Mouse (Mus musculus): ENCODE measurements around the gene Ddx39b. TPM values are rescaled to one million over a fixed set of nuclear protein-coding genes. Genes with fewer than 3 reads are reported as not detected.
A peak's percentile ranks its signal among the peaks of the same experiment; 100 is the strongest.

The Ddx39b gene
- polyA plus RNA-seq, 1 experiment from 2014 or later: 141 TPM

GRCm38 (mm10) chr17:35234903-35235302 lies 6.6 kb upstream of the Ddx39b start:
- H3K36me3 ChIP-seq (replicated peaks): peaks cover 26% of the 10 kb centered on the region
- no peaks in the 10 kb centered on the region for H3K27me3 ChIP-seq
- WGBS (ENCODE audit: insufficient replicate concordance): 1% methylated on average over 31 of the region's 31 CpGs
- H3K9ac ChIP-seq: peak overlapping the region; percentile 78
- H3K9me3 ChIP-seq (replicated peaks): no peaks in the 10 kb centered on the region
- H3K4me2 ChIP-seq: peak overlapping the region; percentile 95
- 0 out of 2 replicates have a peak, but pooled peaks have one; percentile 2 for ATAC-seq (ENCODE audit: insufficient read depth)
- H3K4me3 ChIP-seq (replicated peaks): peak overlapping the region; percentile 69
- H3K4me1 ChIP-seq (replicated peaks): peaks cover 57% of the 10 kb centered on the region
- peak overlapping the region; percentile 93 for H3K27ac ChIP-seq (replicated peaks)

- Histone ChIP-seq H3K36me3 (replicated peaks) (peaks cover 19% of the 10 kb centered on the region), H3K4me2 (peak within 1 kb of the TSS; percentile 95), H3K4me3 (replicated peaks) (peak within 1 kb of the TSS; percentile 69), H3K27ac (replicated peaks) (peak within 1 kb of the TSS; percentile 93), H3K4me1 (replicated peaks) (peaks cover 63% of the 10 kb centered on the region), H3K27me3 (no peaks in the 10 kb centered on the region), H3K9ac (peak within 1 kb of the TSS; percentile 78), H3K9me3 (replicated peaks) (no peaks in the 10 kb centered on the region)
- ATAC-seq (ENCODE audit: insufficient read depth): peak; percentile 75
- under 1% methylated on average over 35 of the region's 35 CpGs for WGBS (ENCODE audit: insufficient replicate concordance)
Measured at GRCm38 (mm10) chr17:35235614-35236389, 5.7 kb upstream of the Ddx39b start, which contains the start of gene Nfkbil1. Nfkbil1 (minus strand) TSS chr17:35235792.

GRCm38 (mm10) chr17:35236390-35236746 lies 5.2 kb upstream of the Ddx39b start:
- Histone ChIP-seq H3K36me3 (replicated peaks) (peaks cover 14% of the 10 kb centered on the region), H3K4me3 (replicated peaks) (peak overlapping the region; percentile 69), H3K27ac (replicated peaks) (peak overlapping the region; percentile 93), H3K27me3 (no peaks in the 10 kb centered on the region), H3K4me2 (peak overlapping the region; percentile 95), H3K4me1 (replicated peaks) (peaks cover 62% of the 10 kb centered on the region), H3K9ac (peak overlapping the region; percentile 78), H3K9me3 (replicated peaks) (no peaks in the 10 kb centered on the region)
- peak; percentile 61 for ATAC-seq (ENCODE audit: insufficient read depth)
- WGBS (ENCODE audit: insufficient replicate concordance): under 1% methylated on average over 18 of the region's 18 CpGs

GRCm38 (mm10) chr17:35236996-35237395 lies 4.5 kb upstream of the Ddx39b start:
- Histone ChIP-seq H3K27me3 (no peaks in the 10 kb centered on the region), H3K36me3 (replicated peaks) (peaks cover 13% of the 10 kb centered on the region; the same call in 1 of the 2 replicates), H3K9me3 (replicated peaks) (no peaks in the 10 kb centered on the region), H3K9ac (no peak overlapping the region), H3K4me1 (replicated peaks) (peaks cover 56% of the 10 kb centered on the region), H3K27ac (replicated peaks) (no peak overlapping the region), H3K4me2 (peak overlapping the region; percentile 95; the same call in 1 of the 2 replicates), H3K4me3 (replicated peaks) (no peak overlapping the region)
- ATAC-seq (ENCODE audit: insufficient read depth): no peak
- WGBS (ENCODE audit: insufficient replicate concordance): 81% methylated on average over 9 of the region's 9 CpGs

- peaks cover 13% of the 10 kb centered on the region; the same call in 1 of the 2 replicates for H3K36me3 ChIP-seq (replicated peaks)
- H3K27ac ChIP-seq (replicated peaks): no peak overlapping the region
- H3K9me3 ChIP-seq (replicated peaks): no peaks in the 10 kb centered on the region
- no peak overlapping the region for H3K4me2 ChIP-seq
- H3K4me3 ChIP-seq (replicated peaks): no peak overlapping the region
- ATAC-seq (ENCODE audit: insufficient read depth): no peak
- H3K9ac ChIP-seq: no peak overlapping the region
- no peaks in the 10 kb centered on the region for H3K27me3 ChIP-seq
- H3K4me1 ChIP-seq (replicated peaks): peaks cover 51% of the 10 kb centered on the region
- 77% methylated on average over 12 of the region's 12 CpGs for WGBS (ENCODE audit: insufficient replicate concordance)
Measured at GRCm38 (mm10) chr17:35237504-35237903, 4.0 kb upstream of the Ddx39b start.

GRCm38 (mm10) chr17:35239700-35240099 lies 1.8 kb upstream of the Ddx39b start:
- Histone ChIP-seq H3K36me3 (replicated peaks) (peaks cover 17% of the 10 kb centered on the region), H3K4me2 (no peak overlapping the region), H3K9me3 (replicated peaks) (no peaks in the 10 kb centered on the region), H3K9ac (no peak overlapping the region), H3K27me3 (no peaks in the 10 kb centered on the region), H3K27ac (replicated peaks) (no peak overlapping the region), H3K4me1 (replicated peaks) (peaks cover 49% of the 10 kb centered on the region), H3K4me3 (replicated peaks) (no peak overlapping the region)
- 57% methylated on average over 5 of the region's 5 CpGs for WGBS (ENCODE audit: insufficient replicate concordance)
- ATAC-seq (ENCODE audit: insufficient read depth): no peak

GRCm38 (mm10) chr17:35240384-35241304 lies 902 bp upstream of the Ddx39b start:
- 35% methylated on average over 12 of the region's 12 CpGs for WGBS (ENCODE audit: insufficient replicate concordance)
- Histone ChIP-seq H3K4me1 (replicated peaks) (peaks cover 54% of the 10 kb centered on the region), H3K9ac (peak overlapping the region; percentile 58), H3K4me2 (peak overlapping the region; percentile 84), H3K36me3 (replicated peaks) (peaks cover 27% of the 10 kb centered on the region), H3K27ac (replicated peaks) (peak overlapping the region; percentile 94), H3K4me3 (replicated peaks) (peak overlapping the region; percentile 93), H3K27me3 (no peaks in the 10 kb centered on the region), H3K9me3 (replicated peaks) (no peaks in the 10 kb centered on the region)
- no peak for ATAC-seq (ENCODE audit: insufficient read depth)

- no peaks in the 10 kb centered on the region for H3K27me3 ChIP-seq
- peak overlapping the region; percentile 93 for H3K4me3 ChIP-seq (replicated peaks)
- H3K4me2 ChIP-seq: peak overlapping the region; percentile 84
- peak; percentile 49 for ATAC-seq (ENCODE audit: insufficient read depth)
- H3K27ac ChIP-seq (replicated peaks): peak overlapping the region; percentile 94
- under 1% methylated on average over 55 of the region's 55 CpGs for WGBS (ENCODE audit: insufficient replicate concordance)
- H3K4me1 ChIP-seq (replicated peaks): peaks cover 60% of the 10 kb centered on the region
- peak overlapping the region; percentile 94 for H3K9ac ChIP-seq
- H3K36me3 ChIP-seq (replicated peaks): peaks cover 43% of the 10 kb centered on the region
- no peaks in the 10 kb centered on the region for H3K9me3 ChIP-seq (replicated peaks)
Measured at GRCm38 (mm10) chr17:35242015-35242941, 732 bp downstream of the Ddx39b start.

- ATAC-seq (ENCODE audit: insufficient read depth): no peak
- H3K27ac ChIP-seq (replicated peaks): peak overlapping the region; percentile 94
- 5% methylated on average over 16 of the region's 16 CpGs for WGBS (ENCODE audit: insufficient replicate concordance)
Measured at GRCm38 (mm10) chr17:35243086-35243485, 1.5 kb downstream of the Ddx39b start.

GRCm38 (mm10) chr17:35244999-35245398 lies 3.5 kb downstream of the Ddx39b start:
- ATAC-seq (ENCODE audit: insufficient read depth): no peak
- Histone ChIP-seq H3K4me1 (replicated peaks) (peaks cover 56% of the 10 kb centered on the region), H3K36me3 (replicated peaks) (peaks cover 70% of the 10 kb centered on the region), H3K4me3 (replicated peaks) (peak overlapping the region; percentile 93; the same call in 1 of the 2 replicates), H3K4me2 (peak overlapping the region; percentile 84), H3K9me3 (replicated peaks) (no peaks in the 10 kb centered on the region), H3K9ac (0 out of 2 replicates have a peak overlapping the region, but pooled peaks have one; percentile 30), H3K27me3 (no peaks in the 10 kb centered on the region), H3K27ac (replicated peaks) (no peak overlapping the region)
- 82% methylated on average over 2 of the region's 2 CpGs for WGBS (ENCODE audit: insufficient replicate concordance)

More at GRCm38 (mm10) chr17:35243086-35243485, 1.5 kb downstream of the Ddx39b start:
- H3K4me2 ChIP-seq: peak overlapping the region; percentile 84
- peak overlapping the region; percentile 93 for H3K4me3 ChIP-seq (replicated peaks)
- H3K27me3 ChIP-seq: no peaks in the 10 kb centered on the region
- H3K36me3 ChIP-seq (replicated peaks): peaks cover 51% of the 10 kb centered on the region
- H3K9me3 ChIP-seq (replicated peaks): no peaks in the 10 kb centered on the region
- peak overlapping the region; percentile 94 for H3K9ac ChIP-seq
- peaks cover 61% of the 10 kb centered on the region for H3K4me1 ChIP-seq (replicated peaks)
